Comparison of ENCODE assay signal across 11 mouse cellular contexts in genomic region chr16:13193663-13194071, GRCm38 (mm10).
A peak's percentile ranks its signal among the peaks of the same experiment; 100 is the strongest.
DNase-seq lines count a peak whose midpoint lies in the region; ATAC-seq lines count a peak whose summit lies in the region.
"Had no signal": no experiment of that assay in that cellular context is flagged by ENCODE, and none has a peak within 500 bp of the region (broad histone marks: within the 10 kb centered on the region; RNA-seq: fewer than 3 reads in every experiment).

No protein-coding gene starts in this region.

- no peaks in the 10 kb centered on the region for H3K27me3 ChIP-seq in liver, embryonic 11.5 days (replicated peaks; ENCODE audit: control insufficient read depth, insufficient read depth, low read length)

- no peaks in the 10 kb centered on the region for H3K9me3 ChIP-seq in liver, embryonic 11.5 days (ENCODE audit: control insufficient read depth, low read length)

- peak overlapping the region; percentile 21; the same call in 1 of the 2 replicates for H3K27ac ChIP-seq in liver, embryonic 11.5 days (ENCODE audit: low read depth, low read length)
- H3K27ac ChIP-seq: kidney, postnatal 0 days had no signal

- ATAC-seq in liver, embryonic 11.5 days (replicated peaks; ENCODE audit: low FRiP score), result no peak

- no peak overlapping the region for H3K4me2 ChIP-seq in liver, embryonic 11.5 days

- H3K4me3 ChIP-seq in liver, embryonic 11.5 days (ENCODE audit: low read depth, low read length), result no peak overlapping the region

- no peaks in the 10 kb centered on the region for H3K36me3 ChIP-seq in liver, embryonic 11.5 days (ENCODE audit: control insufficient read depth, insufficient read depth, low read length)

- H3K4me1 ChIP-seq in liver, embryonic 11.5 days (replicated peaks; ENCODE audit: control insufficient read depth, insufficient read depth, low read length), result peaks cover 4% of the 10 kb centered on the region; the same call in 1 of the 2 replicates

- DNase-seq in liver, embryonic 11.5 days (ENCODE audit: low spot score), result no peak
- DNase-seq in liver, result no peak
- DNase-seq in heart, adult 8-10 months (ENCODE audit: low spot score), result peak; percentile 52
- peak; percentile 34 to 40 for DNase-seq in layer of hippocampus, postnatal 10 days (ENCODE audit: low spot score in 2 of 2)
- DNase-seq in right cerebral cortex, postnatal 36 days (ENCODE audit: low spot score in 2 of 2), result peak; percentile 64 to 67
- DNase-seq in ovary, postnatal 10 days (ENCODE audit: low spot score), result no peak
- no peak for DNase-seq in ovary, postnatal 14 days (ENCODE audit: low spot score)
- DNase-seq in urinary bladder, postnatal 14 days (ENCODE audit: low spot score), result no peak
- DNase-seq: cerebellum, postnatal 36 days; thymus, postnatal 25 days had no signal

- 23% methylated on average over 4 of the region's 4 CpGs for WGBS in liver, embryonic 11.5 days

- no peak overlapping the region for H3K9ac ChIP-seq in liver, embryonic 11.5 days (ENCODE audit: low read depth, low read length)

Comparison
In these comparisons a context has a peak if more than half of its experiments do, and no peak if none do; other contexts are left out.
1. DNase-seq: peak in heart, adult 8-10 months (single experiment), layer of hippocampus, postnatal 10 days (2 of 2) and right cerebral cortex, postnatal 36 days (2 of 2); none in liver, embryonic 11.5 days (single experiment), liver (single experiment), ovary, postnatal 10 days (single experiment), ovary, postnatal 14 days (single experiment) and urinary bladder, postnatal 14 days (single experiment).